Mouse (Mus musculus) intestine, embryonic 14.5 days (tissue): Measurements from ENCODE around the gene Pck1. TPM values are rescaled to one million over a fixed set of nuclear protein-coding genes. Genes with fewer than 3 reads are reported as not detected.

ENCODE experiments used
- ATAC-seq: fragments of 200-750 bp; cut with Nextera tagmentation; replicated peaks from 2 replicates; pipeline ENCODE4 v1.8.0; 2017; ENCODE audit warnings: low read depth, moderate number of reproducible peaks, moderate TSS enrichment, moderate library complexity; ENCODE audit not compliant: low FRiP score, low TSS enrichment
- DNase-seq: peaks from one replicate; pipeline ENCODE4 v3.0.0-alpha.2; 2018; ENCODE audit warnings: low spot score
- H3K27ac ChIP-seq: fragments of 300-500 bp; sonication (generic); 2 replicates; pipeline ENCODE4 v1.5.1; 2014; ENCODE audit warnings: low read depth, mild to moderate bottlenecking, control low read depth
- H3K27me3 ChIP-seq: fragments of 300-500 bp; sonication (generic); replicated peaks from 2 replicates; pipeline ENCODE4 v1.6.1; 2014; ENCODE audit warnings: low read length, control low read depth; ENCODE audit not compliant: control insufficient read depth, insufficient read depth
- H3K36me3 ChIP-seq: fragments of 300-500 bp; sonication (generic); 2 replicates; pipeline ENCODE4 v1.6.1; 2014; ENCODE audit warnings: low read length, control low read depth; ENCODE audit not compliant: control insufficient read depth, insufficient read depth
- H3K4me1 ChIP-seq: fragments of 300-500 bp; sonication (generic); replicated peaks from 2 replicates; pipeline ENCODE4 v1.6.1; 2014; ENCODE audit warnings: low read length, control low read depth, mixed read lengths; ENCODE audit not compliant: control insufficient read depth, insufficient read depth
- H3K4me2 ChIP-seq: fragments of 300-500 bp; sonication (generic); 2 replicates; pipeline ENCODE4 v1.6.1; 2014; ENCODE audit warnings: low read length
- H3K4me3 ChIP-seq: fragments of 300-500 bp; sonication (generic); 2 replicates; pipeline ENCODE4 v1.5.1; 2014; ENCODE audit warnings: low read depth, low read length, control low read depth, mixed read lengths
- H3K9ac ChIP-seq: fragments of 300-500 bp; sonication (generic); 2 replicates; pipeline ENCODE4 v1.6.1; 2014; ENCODE audit warnings: mild to moderate bottlenecking, low read length
- H3K9me3 ChIP-seq: fragments of 300-500 bp; sonication (generic); 2 replicates; pipeline ENCODE4 v1.6.1; 2016; ENCODE audit warnings: low read length, control low read depth; ENCODE audit not compliant: control insufficient read depth
- WGBS: fragments of 180-500 bp; shearing (Covaris S2); extraction: QIAGEN DNeasy Blood & Tissue Kit; methylation state at CpG from one replicate; pipeline ENCODE4 v1.1.7; 2014; 5-methylcytosine and 5-hydroxymethylcytosine counted together
- polyA plus RNA-seq: library from polyadenylated mRNA; unstranded; fragments of >200 nt; fragmentation: Nextera tagmentation; extraction: Ambion mirVana; gene quantifications from 2 replicates; pipeline ENCODE4 v1.2.1, GENCODE M21; 2014

The Pck1 gene
- polyA plus RNA-seq, 1 experiment from 2014 or later = 0.77 TPM

- WGBS = 78% methylated on average over 11 of the region's 11 CpGs
- Histone ChIP-seq H3K27ac (no peak overlapping the region), H3K4me1 (no peaks in the 10 kb centered on the region; the same call in 1 of the 2 replicates), H3K9me3 (no peaks in the 10 kb centered on the region), H3K4me2 (no peak overlapping the region), H3K27me3 (no peaks in the 10 kb centered on the region; the same call in 1 of the 2 replicates), H3K36me3 (no peaks in the 10 kb centered on the region), H3K9ac (no peak overlapping the region), H3K4me3 (no peak overlapping the region)
- ATAC-seq (no peak), DNase-seq (peak; percentile 49)
These were observed 28.0 kb downstream of the Pck1 start for GRCm38 (mm10) chr2:173180721-173181388.

DNA sequence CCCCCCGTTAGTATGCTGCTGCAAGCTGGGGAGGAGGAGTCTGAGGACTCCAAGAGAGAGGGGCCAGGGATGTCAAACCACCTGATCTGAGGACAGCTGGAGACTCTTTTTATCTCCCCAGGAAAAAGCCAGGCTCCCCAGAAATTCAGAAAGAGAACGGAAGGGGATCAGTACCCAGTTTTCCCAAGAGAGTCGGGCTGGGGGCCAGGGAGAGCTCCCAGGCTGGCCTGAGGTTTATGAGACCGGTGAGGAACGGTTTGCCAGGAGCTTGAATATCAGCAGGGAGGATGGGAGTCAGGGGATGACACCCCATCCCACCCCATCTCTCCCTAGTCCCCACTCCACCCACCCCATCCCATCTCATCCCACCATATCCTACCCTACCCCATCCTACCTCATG lies 28.6 kb downstream of the Pck1 start:
- Histone ChIP-seq H3K4me3 (no peak overlapping the region), H3K9me3 (no peaks in the 10 kb centered on the region), H3K4me1 (no peaks in the 10 kb centered on the region; the same call in 1 of the 2 replicates), H3K9ac (no peak overlapping the region), H3K27me3 (no peaks in the 10 kb centered on the region; the same call in 1 of the 2 replicates), H3K4me2 (no peak overlapping the region), H3K36me3 (no peaks in the 10 kb centered on the region), H3K27ac (no peak overlapping the region)
- ATAC-seq (no peak), DNase-seq (peak; percentile 50)
- WGBS = 58% methylated on average over 5 of the region's 5 CpGs

GRCm38 (mm10) chr2:173181901-173182300 lies 29.1 kb downstream of the Pck1 start:
- 82% methylated on average over 7 of the region's 7 CpGs for WGBS
- no peak for ATAC-seq
- Histone ChIP-seq H3K9ac (no peak overlapping the region), H3K4me2 (no peak overlapping the region), H3K4me3 (no peak overlapping the region), H3K27ac (no peak overlapping the region), H3K9me3 (no peaks in the 10 kb centered on the region), H3K27me3 (no peaks in the 10 kb centered on the region; the same call in 1 of the 2 replicates), H3K4me1 (peaks cover 3% of the 10 kb centered on the region; the same call in 1 of the 2 replicates), H3K36me3 (no peaks in the 10 kb centered on the region)
- DNase-seq = no peak

GRCm38 (mm10) chr2:173182796-173183195 lies 29.9 kb downstream of the Pck1 start:
- DNase-seq = peak; percentile 49
- no peak overlapping the region for H3K27ac ChIP-seq
- no peak overlapping the region for H3K4me3 ChIP-seq
- no peaks in the 10 kb centered on the region; the same call in 1 of the 2 replicates for H3K27me3 ChIP-seq
- H3K4me1 ChIP-seq = peaks cover 7% of the 10 kb centered on the region; the same call in 1 of the 2 replicates
- WGBS = 85% methylated on average over 7 of the region's 7 CpGs
- no peaks in the 10 kb centered on the region for H3K9me3 ChIP-seq
- no peak for ATAC-seq
- no peaks in the 10 kb centered on the region for H3K36me3 ChIP-seq
- no peak overlapping the region for H3K9ac ChIP-seq
- H3K4me2 ChIP-seq = no peak overlapping the region

GRCm38 (mm10) chr2:173183311-173183710 lies 30.5 kb downstream of the Pck1 start:
- peaks cover 7% of the 10 kb centered on the region; the same call in 1 of the 2 replicates for H3K4me1 ChIP-seq
- no peak overlapping the region for H3K27ac ChIP-seq
- no peaks in the 10 kb centered on the region for H3K36me3 ChIP-seq
- H3K27me3 ChIP-seq = no peaks in the 10 kb centered on the region; the same call in 1 of the 2 replicates
- no peak overlapping the region for H3K4me2 ChIP-seq
- no peak overlapping the region for H3K9ac ChIP-seq
- no peak overlapping the region for H3K4me3 ChIP-seq
- 90% methylated on average over 10 of the region's 10 CpGs for WGBS
- DNase-seq (peak; percentile 49), ATAC-seq (no peak)
- no peaks in the 10 kb centered on the region for H3K9me3 ChIP-seq

- DNase-seq (peak; percentile 94), ATAC-seq (peak; percentile 22; the same call in 1 of the 2 replicates)
- Histone ChIP-seq H3K4me1 (peaks cover 7% of the 10 kb centered on the region; the same call in 1 of the 2 replicates), H3K9ac (no peak overlapping the region), H3K4me2 (no peak overlapping the region), H3K27ac (no peak overlapping the region), H3K9me3 (no peaks in the 10 kb centered on the region), H3K4me3 (no peak overlapping the region), H3K27me3 (no peaks in the 10 kb centered on the region; the same call in 1 of the 2 replicates), H3K36me3 (no peaks in the 10 kb centered on the region)
- 6% methylated on average over 8 of the region's 8 CpGs for whole genome bisulfite sequencing
These were observed 31.1 kb downstream of the Pck1 start for GRCm38 (mm10) chr2:173183836-173184460.

DNA sequence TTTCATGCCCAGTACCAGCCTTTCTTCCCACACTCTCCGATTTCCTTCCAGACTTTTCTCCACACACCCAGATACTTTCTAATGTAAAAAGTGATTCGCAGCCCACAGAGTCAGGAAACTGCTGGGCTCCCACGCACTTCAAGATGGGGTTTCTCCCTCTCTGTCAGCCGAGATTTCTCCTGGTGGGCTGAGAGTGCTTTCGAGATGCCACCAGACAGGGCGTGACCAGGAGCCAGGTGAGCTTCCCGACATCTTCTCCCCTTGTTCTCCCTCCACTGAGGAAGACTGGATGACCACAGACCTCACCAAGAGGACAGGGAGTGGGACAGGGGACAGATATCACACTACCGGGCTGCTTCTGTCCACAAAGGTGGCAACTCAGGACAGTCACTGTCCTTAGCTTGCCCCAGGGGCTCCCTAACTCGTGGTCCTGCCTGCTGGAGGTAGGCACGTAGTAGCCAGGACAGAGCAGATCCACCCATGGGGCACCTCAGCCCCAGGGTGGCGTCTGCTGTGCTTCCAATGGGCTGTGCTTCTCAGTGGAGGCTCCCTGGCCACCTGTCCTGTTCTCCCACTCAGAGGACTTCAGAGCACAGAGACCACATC lies 31.7 kb downstream of the Pck1 start:
- H3K27ac ChIP-seq = no peak overlapping the region
- no peak overlapping the region for H3K4me2 ChIP-seq
- H3K4me3 ChIP-seq = no peak overlapping the region
- no peaks in the 10 kb centered on the region for H3K36me3 ChIP-seq
- peaks cover 7% of the 10 kb centered on the region; the same call in 1 of the 2 replicates for H3K4me1 ChIP-seq
- no peaks in the 10 kb centered on the region for H3K9me3 ChIP-seq
- no peaks in the 10 kb centered on the region; the same call in 1 of the 2 replicates for H3K27me3 ChIP-seq
- ATAC-seq (no peak), DNase-seq (peak; percentile 59)
- H3K9ac ChIP-seq = no peak overlapping the region
- WGBS = 55% methylated on average over 11 of the region's 11 CpGs

DNA sequence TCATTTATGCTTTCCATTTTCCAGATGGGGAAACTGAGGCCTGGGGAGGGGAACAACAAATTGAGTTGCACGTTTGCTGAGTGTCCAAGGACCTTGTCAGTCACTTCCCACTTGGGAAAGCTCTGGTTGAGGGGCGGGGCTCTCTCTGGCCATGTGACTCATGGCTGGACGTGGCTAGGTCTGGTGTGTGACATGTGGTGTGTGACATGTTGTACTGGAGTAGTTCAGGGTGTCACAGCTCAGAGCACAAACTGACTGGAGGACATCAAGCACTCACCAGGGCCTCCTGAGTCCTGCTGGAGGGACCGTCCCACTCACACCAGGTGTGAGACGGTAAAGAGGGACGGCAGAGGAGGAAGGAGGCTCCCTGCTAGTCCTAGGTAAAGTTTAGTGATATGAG lies 32.4 kb downstream of the Pck1 start:
- Histone ChIP-seq H3K4me1 (peaks cover 7% of the 10 kb centered on the region; the same call in 1 of the 2 replicates), H3K36me3 (no peaks in the 10 kb centered on the region), H3K9me3 (no peaks in the 10 kb centered on the region), H3K4me2 (no peak overlapping the region), H3K9ac (no peak overlapping the region), H3K27ac (no peak overlapping the region), H3K4me3 (no peak overlapping the region), H3K27me3 (no peaks in the 10 kb centered on the region; the same call in 1 of the 2 replicates)
- 73% methylated on average over 6 of the region's 6 CpGs for WGBS
- ATAC-seq (no peak), DNase-seq (no peak)
